Mouse (Mus musculus): ENCODE results near the gene Sh3bp1. TPM values are rescaled to one million over a fixed set of nuclear protein-coding genes. Genes with fewer than 3 reads are reported as not detected.

Sh3bp1 gene
- total and polyA plus RNA-seq, 3 experiments, result 21.0 to 80.2 TPM; not detected in 1

DNA sequence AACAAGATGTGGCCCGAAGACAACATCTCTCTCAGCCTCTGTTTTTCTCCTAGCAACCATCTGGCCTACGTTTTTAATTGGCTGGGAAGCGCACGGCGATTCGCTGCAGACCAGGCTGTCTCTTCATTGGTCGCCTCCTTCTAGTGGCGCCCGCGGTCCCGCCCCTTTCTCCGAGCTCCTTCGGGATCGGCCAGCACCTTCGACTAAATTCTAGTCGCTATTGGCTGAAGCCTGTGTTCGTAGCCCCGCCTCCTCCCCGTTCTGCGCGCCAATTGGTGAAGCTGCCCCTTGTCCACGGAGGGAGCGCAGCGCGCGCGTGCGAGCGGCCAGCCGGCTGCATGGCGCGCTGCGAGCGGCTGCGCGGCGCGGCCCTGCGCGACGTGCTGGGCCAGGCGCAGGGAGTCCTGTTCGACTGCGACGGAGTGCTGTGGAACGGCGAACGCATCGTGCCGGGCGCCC is 14.1 kb downstream of the Sh3bp1 start, which contains the start of gene Pdxp:
Gene Pdxp, plus strand, starts transcription at position 288 of the 459 bp plus-strand sequence.
- Histone ChIP-seq H3K4me1 (ENCODE audit: control insufficient read depth in 1 of 2, insufficient read depth in 2 of 2, low read length in 2 of 2) (peaks cover 6 to 31% of the 10 kb centered on the region in 2 experiments), H3K27me3 (ENCODE audit: control insufficient read depth in 1 of 2, insufficient read depth in 2 of 2, low read length in 2 of 2) (no peaks in the 10 kb centered on the region), H3K79me2 (ENCODE audit: control insufficient read depth, insufficient read depth, low read length, poor library complexity) (peaks cover 21% of the 10 kb centered on the region), H3K4me3 (ENCODE audit: control insufficient read depth in 1 of 2, insufficient read depth in 1 of 2, low read depth in 2 of 2, low read length in 2 of 2) (peak within 1 kb of the TSS; percentile 63 to 74), H3K9me3 (replicated peaks; ENCODE audit: insufficient read depth, low read length) (no peaks in the 10 kb centered on the region), H3K9ac (ENCODE audit: control insufficient read depth, low read depth, low read length, poor library complexity, severe bottlenecking) (peak within 1 kb of the TSS; percentile 73), H3K36me3 (ENCODE audit: control insufficient read depth in 1 of 2, insufficient read depth in 2 of 2, low read length in 2 of 2) (peaks cover 4 to 16% of the 10 kb centered on the region in 2 experiments; a peak in 3 of 4 replicates), H3K27ac (ENCODE audit: control insufficient read depth, low read depth, low read length) (peak within 1 kb of the TSS; percentile 35)
- DNase-seq (ENCODE audit: low read depth, low spot score), result peak; percentile 99
- TF ChIP-seq TBP (IDR thresholded peaks at IDR 0.05; ENCODE audit: low read depth, low read length), result 0 out of 2 replicates have a peak, but pooled peaks have one; percentile 34
- TF ChIP-seq GATA1 (IDR thresholded peaks at IDR 0.05; ENCODE audit: low read depth, low read length), result no peak
- TF ChIP-seq ZNF384 (IDR thresholded peaks at IDR 0.05; ENCODE audit: low read depth, low read length), result no peak
- no peak for TF ChIP-seq SIN3A (IDR thresholded peaks at IDR 0.05; ENCODE audit: low read length)
- no peak for TF ChIP-seq ZKSCAN1 (IDR thresholded peaks at IDR 0.05; ENCODE audit: low read depth, low read length)
- TF ChIP-seq NRF1 (IDR thresholded peaks at IDR 0.05; ENCODE audit: insufficient read depth, low read depth, low read length, poor library complexity, severe bottlenecking), result peak; percentile 52
- TF ChIP-seq MXI1 (IDR thresholded peaks at IDR 0.05; ENCODE audit: low read depth, low read length), result peak; percentile 48; the same call in 1 of the 2 replicates
- TF ChIP-seq NELFE (IDR thresholded peaks at IDR 0.05; ENCODE audit: low read depth, low read length), result peak; percentile 70
- no peak for TF ChIP-seq ZC3H11A (IDR thresholded peaks at IDR 0.05; ENCODE audit: low read depth, low read length)
- TF ChIP-seq SMC3 (IDR thresholded peaks at IDR 0.05; ENCODE audit: low read depth, low read length), result no peak
- no peak for TF ChIP-seq POLR2AphosphoS5 (IDR thresholded peaks at IDR 0.05; ENCODE audit: borderline replicate concordance, low read depth, low read length)
- TF ChIP-seq JUND (IDR thresholded peaks at IDR 0.05; ENCODE audit: low read depth, low read length), result no peak
- TF ChIP-seq ELF1 (IDR thresholded peaks at IDR 0.05; ENCODE audit: low read depth, low read length), result no peak
- TF ChIP-seq KAT2A (conservative IDR thresholded peaks at IDR 0.05; ENCODE audit: low read depth, low read length), result no peak
- TF ChIP-seq CHD2 (IDR thresholded peaks at IDR 0.05; ENCODE audit: low read length), result peak; percentile 73
- no peak for TF ChIP-seq POLR2AphosphoS2 (IDR thresholded peaks at IDR 0.05; ENCODE audit: low read length)
- no peak for TF ChIP-seq CHD1 (IDR thresholded peaks at IDR 0.05; ENCODE audit: low read depth, low read length)
- no peak for TF ChIP-seq ETS1 (IDR thresholded peaks at IDR 0.05; ENCODE audit: low read depth, low read length)
- peak; percentile 86 to 93 for TF ChIP-seq POLR2A (IDR thresholded peaks at IDR 0.05; ENCODE audit: control insufficient read depth in 1 of 2, insufficient read depth in 1 of 2, low read depth in 1 of 2, low read length in 2 of 2, poor library complexity in 1 of 2)
- peak; percentile 95 for TF ChIP-seq MAX (IDR thresholded peaks at IDR 0.05; ENCODE audit: low read length)
- no peak for TF ChIP-seq MAZ (IDR thresholded peaks at IDR 0.05; ENCODE audit: low read depth, low read length)
- no peak for TF ChIP-seq USF1 (IDR thresholded peaks at IDR 0.05; ENCODE audit: low read depth, low read length)
- TF ChIP-seq MAFK (IDR thresholded peaks at IDR 0.05; ENCODE audit: borderline replicate concordance, low read depth, low read length), result no peak
- TF ChIP-seq HCFC1 (IDR thresholded peaks at IDR 0.05; ENCODE audit: low read depth, low read length), result no peak
- TF ChIP-seq TAL1 (IDR thresholded peaks at IDR 0.05; ENCODE audit: low read length), result no peak
- no peak for TF ChIP-seq UBTF (IDR thresholded peaks at IDR 0.05; ENCODE audit: borderline replicate concordance, insufficient read depth, low read depth, low read length)
- no peak for TF ChIP-seq EP300 (IDR thresholded peaks at IDR 0.05; ENCODE audit: low read depth in 1 of 2, low read length in 2 of 2)
- no peak for TF ChIP-seq USF2 (IDR thresholded peaks at IDR 0.05; ENCODE audit: borderline replicate concordance in 1 of 2, insufficient read depth in 1 of 2, low read depth in 1 of 2, low read length in 2 of 2)
